Mouse (Mus musculus): ENCODE measurements around the gene Sepsecs. TPM values are rescaled to one million over a fixed set of nuclear protein-coding genes. Genes with fewer than 3 reads are reported as not detected.
A peak's percentile ranks its signal among the peaks of the same experiment; 100 is the strongest.

The Sepsecs gene
- polyA plus RNA-seq, 1 experiment from 2014 or later = 10.7 TPM

DNA sequence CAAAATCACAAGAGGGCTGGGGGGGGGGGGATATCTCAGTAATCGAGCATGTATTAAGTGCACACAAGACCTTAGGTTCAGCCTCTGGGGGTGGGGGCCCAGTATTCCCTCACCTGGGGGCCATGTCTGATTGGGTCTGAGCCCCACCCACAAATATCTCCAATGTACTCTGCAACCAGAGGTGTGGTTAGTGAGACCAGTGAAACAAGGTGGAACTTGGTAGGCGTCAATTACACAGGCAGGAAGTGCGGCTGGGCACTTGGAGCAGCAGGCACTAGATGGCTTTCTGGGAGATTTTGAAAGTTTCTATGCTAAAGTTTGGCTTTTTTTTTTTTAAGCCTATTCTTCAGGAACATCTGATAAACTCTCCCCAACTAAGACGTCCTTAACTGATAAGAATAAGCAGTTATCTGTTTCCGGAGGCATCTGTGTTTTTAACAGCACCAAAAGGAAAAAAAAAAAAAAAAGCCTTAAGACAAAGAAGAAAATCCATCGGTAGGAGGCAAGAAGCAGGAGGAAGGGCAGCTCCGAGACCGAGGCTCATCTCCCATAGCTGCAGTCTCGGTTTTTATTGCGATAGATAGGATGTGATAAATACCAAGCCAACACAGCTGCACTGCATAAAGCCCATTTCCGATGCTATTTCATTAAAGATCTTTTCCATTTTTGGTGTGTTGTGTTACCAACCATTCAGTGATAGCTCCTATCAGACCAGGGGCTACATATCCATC lies 33.3 kb downstream of the Sepsecs start:
- H3K4me3 ChIP-seq (replicated peaks; ENCODE audit: low read depth, low read length) = no peak overlapping the region
- no peak for DNase-seq
- 89% methylated on average over 11 of the region's 11 CpGs for WGBS
- no peak overlapping the region for H3K27ac ChIP-seq (replicated peaks; ENCODE audit: low read depth, low read length)
- H3K4me1 ChIP-seq (ENCODE audit: control insufficient read depth, insufficient read depth, low read length) = no peaks in the 10 kb centered on the region
- H3K36me3 ChIP-seq (ENCODE audit: control insufficient read depth, insufficient read depth, low read length) = peaks cover 2% of the 10 kb centered on the region; the same call in 1 of the 2 replicates
- no peak overlapping the region for H3K4me2 ChIP-seq (ENCODE audit: low read length)
- no peak overlapping the region for H3K9ac ChIP-seq (replicated peaks; ENCODE audit: low read length)
- no peaks in the 10 kb centered on the region for H3K9me3 ChIP-seq (ENCODE audit: control insufficient read depth, low read length)
- no peak for ATAC-seq (ENCODE audit: low FRiP score, low TSS enrichment)
- H3K27me3 ChIP-seq (ENCODE audit: control insufficient read depth, insufficient read depth, low read length) = no peaks in the 10 kb centered on the region

DNA sequence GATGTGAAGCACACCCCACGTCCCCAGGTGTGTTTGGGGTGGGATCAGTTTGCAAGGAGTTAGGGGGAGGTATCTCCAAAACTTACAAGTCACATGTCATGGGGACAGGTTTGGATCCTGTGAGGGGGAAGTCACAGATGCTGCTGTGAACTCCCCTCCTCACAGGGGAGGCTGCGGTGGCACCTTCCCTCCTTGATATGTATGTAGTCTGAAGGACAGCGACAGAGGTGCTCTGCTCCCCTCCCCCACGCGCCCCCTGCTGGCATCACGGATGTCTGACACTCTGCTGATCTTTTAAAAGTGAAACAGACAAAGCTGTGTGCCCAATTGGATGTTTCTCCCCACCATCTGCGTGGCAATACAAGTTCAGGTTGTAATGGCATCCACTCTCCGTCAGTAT lies 35.5 kb downstream of the Sepsecs start:
- Histone ChIP-seq H3K4me2 (ENCODE audit: low read length) (no peak overlapping the region), H3K36me3 (ENCODE audit: control insufficient read depth, insufficient read depth, low read length) (no peaks in the 10 kb centered on the region), H3K9ac (replicated peaks; ENCODE audit: low read length) (no peak overlapping the region), H3K9me3 (ENCODE audit: control insufficient read depth, low read length) (no peaks in the 10 kb centered on the region), H3K27ac (replicated peaks; ENCODE audit: low read depth, low read length) (no peak overlapping the region), H3K4me3 (replicated peaks; ENCODE audit: low read depth, low read length) (no peak overlapping the region), H3K27me3 (ENCODE audit: control insufficient read depth, insufficient read depth, low read length) (no peaks in the 10 kb centered on the region), H3K4me1 (ENCODE audit: control insufficient read depth, insufficient read depth, low read length) (no peaks in the 10 kb centered on the region)
- DNase-seq (peak; percentile 81), ATAC-seq (ENCODE audit: low FRiP score, low TSS enrichment) (peak; percentile 44; the same call in 1 of the 2 replicates)
- WGBS = 25% methylated on average over 8 of the region's 8 CpGs

- H3K9me3 ChIP-seq (ENCODE audit: control insufficient read depth, low read length) = no peaks in the 10 kb centered on the region
- 95% methylated on average over 1 of the region's 1 CpGs for WGBS
- no peak overlapping the region for H3K27ac ChIP-seq (replicated peaks; ENCODE audit: low read depth, low read length)
- H3K9ac ChIP-seq (replicated peaks; ENCODE audit: low read length) = no peak overlapping the region
- H3K4me3 ChIP-seq (replicated peaks; ENCODE audit: low read depth, low read length) = no peak overlapping the region
- ATAC-seq (ENCODE audit: low FRiP score, low TSS enrichment) = no peak
- no peak for DNase-seq
- 0 out of 2 replicates have a peak, but pooled peaks cover 3% of the 10 kb centered on the region for H3K4me1 ChIP-seq (ENCODE audit: control insufficient read depth, insufficient read depth, low read length)
- no peaks in the 10 kb centered on the region for H3K27me3 ChIP-seq (ENCODE audit: control insufficient read depth, insufficient read depth, low read length)
- H3K36me3 ChIP-seq (ENCODE audit: control insufficient read depth, insufficient read depth, low read length) = no peaks in the 10 kb centered on the region
- no peak overlapping the region for H3K4me2 ChIP-seq (ENCODE audit: low read length)
Observed at GRCm38 (mm10) chr5:52630541-52630940, 39.0 kb downstream of the Sepsecs start.

DNA sequence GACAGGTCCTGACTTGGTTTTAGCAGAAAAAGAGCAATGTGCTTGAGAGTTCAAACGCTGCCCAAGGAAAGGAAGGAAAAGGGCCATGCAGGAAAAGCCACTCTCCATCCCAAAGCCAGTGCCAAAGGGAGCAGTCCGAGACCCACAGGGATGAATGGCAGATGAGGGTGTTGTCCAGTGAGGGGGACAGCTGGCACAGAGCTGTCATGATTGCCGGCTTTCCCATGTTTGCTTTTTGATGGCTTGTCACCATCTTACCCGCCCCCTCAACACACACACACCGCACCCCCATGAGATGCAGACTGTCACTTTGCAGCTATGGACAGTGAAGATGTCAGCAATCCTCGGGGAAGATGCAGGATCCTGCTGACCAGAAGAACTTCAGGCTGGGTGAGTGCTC lies 40.3 kb downstream of the Sepsecs start:
- Histone ChIP-seq H3K36me3 (ENCODE audit: control insufficient read depth, insufficient read depth, low read length) (no peaks in the 10 kb centered on the region), H3K4me3 (replicated peaks; ENCODE audit: low read depth, low read length) (no peak overlapping the region), H3K4me1 (ENCODE audit: control insufficient read depth, insufficient read depth, low read length) (0 out of 2 replicates have a peak, but pooled peaks cover 3% of the 10 kb centered on the region), H3K4me2 (ENCODE audit: low read length) (no peak overlapping the region), H3K27ac (replicated peaks; ENCODE audit: low read depth, low read length) (no peak overlapping the region), H3K27me3 (ENCODE audit: control insufficient read depth, insufficient read depth, low read length) (no peaks in the 10 kb centered on the region), H3K9ac (replicated peaks; ENCODE audit: low read length) (no peak overlapping the region), H3K9me3 (ENCODE audit: control insufficient read depth, low read length) (no peaks in the 10 kb centered on the region)
- WGBS = 80% methylated on average over 6 of the region's 6 CpGs
- DNase-seq = no peak
- ATAC-seq (ENCODE audit: low FRiP score, low TSS enrichment) = no peak

GRCm38 (mm10) chr5:52628783-52629182 lies 40.7 kb downstream of the Sepsecs start:
- no peak for ATAC-seq (ENCODE audit: low FRiP score, low TSS enrichment)
- DNase-seq = no peak
- no peaks in the 10 kb centered on the region for H3K36me3 ChIP-seq (ENCODE audit: control insufficient read depth, insufficient read depth, low read length)
- no peaks in the 10 kb centered on the region for H3K27me3 ChIP-seq (ENCODE audit: control insufficient read depth, insufficient read depth, low read length)
- 0 out of 2 replicates have a peak, but pooled peaks cover 3% of the 10 kb centered on the region for H3K4me1 ChIP-seq (ENCODE audit: control insufficient read depth, insufficient read depth, low read length)
- no peak overlapping the region for H3K4me2 ChIP-seq (ENCODE audit: low read length)
- WGBS = 72% methylated on average over 3 of the region's 3 CpGs
- no peaks in the 10 kb centered on the region for H3K9me3 ChIP-seq (ENCODE audit: control insufficient read depth, low read length)
- no peak overlapping the region for H3K9ac ChIP-seq (replicated peaks; ENCODE audit: low read length)
- no peak overlapping the region for H3K4me3 ChIP-seq (replicated peaks; ENCODE audit: low read depth, low read length)
- no peak overlapping the region for H3K27ac ChIP-seq (replicated peaks; ENCODE audit: low read depth, low read length)

DNA sequence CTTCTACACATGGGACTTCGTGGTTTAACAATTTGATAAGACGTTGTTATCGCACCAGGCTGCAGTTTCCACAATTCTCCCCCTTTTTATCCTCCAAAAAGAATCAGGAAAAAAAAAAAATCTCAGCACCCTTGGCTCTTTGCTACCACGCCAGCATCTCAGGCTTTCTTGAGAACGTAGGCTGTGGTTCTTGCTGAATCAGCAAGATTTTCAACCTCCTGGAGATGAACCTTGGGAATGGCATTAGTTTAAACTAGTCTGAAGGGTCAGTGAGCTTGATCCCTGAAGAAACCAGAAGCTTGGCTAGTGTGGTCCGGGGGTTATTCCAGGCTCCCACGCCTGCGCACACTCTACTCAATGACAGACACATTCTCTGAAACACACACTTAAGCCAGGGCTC lies 41.8 kb downstream of the Sepsecs start:
- no peak for DNase-seq
- H3K27me3 ChIP-seq (ENCODE audit: control insufficient read depth, insufficient read depth, low read length) = no peaks in the 10 kb centered on the region
- ATAC-seq (ENCODE audit: low FRiP score, low TSS enrichment) = no peak
- H3K27ac ChIP-seq (replicated peaks; ENCODE audit: low read depth, low read length) = no peak overlapping the region
- H3K4me3 ChIP-seq (replicated peaks; ENCODE audit: low read depth, low read length) = no peak overlapping the region
- no peaks in the 10 kb centered on the region for H3K9me3 ChIP-seq (ENCODE audit: control insufficient read depth, low read length)
- no peak overlapping the region for H3K4me2 ChIP-seq (ENCODE audit: low read length)
- no peaks in the 10 kb centered on the region for H3K36me3 ChIP-seq (ENCODE audit: control insufficient read depth, insufficient read depth, low read length)
- H3K9ac ChIP-seq (replicated peaks; ENCODE audit: low read length) = no peak overlapping the region
- H3K4me1 ChIP-seq (ENCODE audit: control insufficient read depth, insufficient read depth, low read length) = 0 out of 2 replicates have a peak, but pooled peaks cover 3% of the 10 kb centered on the region
- WGBS = 92% methylated on average over 8 of the region's 8 CpGs

GRCm38 (mm10) chr5:52626092-52626491 lies 43.4 kb downstream of the Sepsecs start:
- ATAC-seq (ENCODE audit: low FRiP score, low TSS enrichment) (peak; percentile 37; the same call in 1 of the 2 replicates), DNase-seq (peak; percentile 13)
- Histone ChIP-seq H3K4me1 (ENCODE audit: control insufficient read depth, insufficient read depth, low read length) (0 out of 2 replicates have a peak, but pooled peaks cover 3% of the 10 kb centered on the region), H3K36me3 (ENCODE audit: control insufficient read depth, insufficient read depth, low read length) (no peaks in the 10 kb centered on the region), H3K27me3 (ENCODE audit: control insufficient read depth, insufficient read depth, low read length) (no peaks in the 10 kb centered on the region), H3K9me3 (ENCODE audit: control insufficient read depth, low read length) (no peaks in the 10 kb centered on the region), H3K27ac (replicated peaks; ENCODE audit: low read depth, low read length) (0 out of 2 replicates have a peak overlapping the region, but pooled peaks have one; percentile 45), H3K9ac (replicated peaks; ENCODE audit: low read length) (no peak overlapping the region), H3K4me3 (replicated peaks; ENCODE audit: low read depth, low read length) (no peak overlapping the region), H3K4me2 (ENCODE audit: low read length) (no peak overlapping the region; the same call in 1 of the 2 replicates)
- 37% methylated on average over 8 of the region's 8 CpGs for WGBS

DNA sequence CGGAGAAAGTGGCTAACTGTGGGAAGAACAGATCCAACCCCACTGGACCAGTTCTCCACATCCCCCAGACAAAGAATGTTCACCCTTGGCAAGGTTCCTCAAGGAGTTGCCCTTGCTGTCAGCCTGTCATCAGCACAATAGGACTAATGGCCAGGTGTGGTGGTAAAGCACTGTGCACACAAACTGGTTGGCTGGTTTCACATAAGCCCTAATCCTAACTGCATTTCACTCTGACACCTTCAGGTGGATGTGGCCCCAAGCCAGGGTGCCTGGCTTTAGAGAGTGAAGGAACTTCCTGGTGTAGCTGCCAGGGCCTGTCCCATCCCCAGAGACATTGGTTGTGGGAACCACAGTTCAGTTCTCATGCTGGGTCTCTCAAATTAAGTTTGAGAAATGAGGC lies 44.6 kb downstream of the Sepsecs start:
- ATAC-seq (ENCODE audit: low FRiP score, low TSS enrichment) (no peak), DNase-seq (no peak)
- H3K4me3 ChIP-seq (replicated peaks; ENCODE audit: low read depth, low read length) = no peak overlapping the region
- H3K4me1 ChIP-seq (ENCODE audit: control insufficient read depth, insufficient read depth, low read length) = 0 out of 2 replicates have a peak, but pooled peaks cover 3% of the 10 kb centered on the region
- no peaks in the 10 kb centered on the region for H3K36me3 ChIP-seq (ENCODE audit: control insufficient read depth, insufficient read depth, low read length)
- no peaks in the 10 kb centered on the region for H3K27me3 ChIP-seq (ENCODE audit: control insufficient read depth, insufficient read depth, low read length)
- WGBS = 92% methylated on average over 1 of the region's 1 CpGs
- H3K4me2 ChIP-seq (ENCODE audit: low read length) = no peak overlapping the region
- H3K27ac ChIP-seq (replicated peaks; ENCODE audit: low read depth, low read length) = no peak overlapping the region
- H3K9ac ChIP-seq (replicated peaks; ENCODE audit: low read length) = no peak overlapping the region
- H3K9me3 ChIP-seq (ENCODE audit: control insufficient read depth, low read length) = no peaks in the 10 kb centered on the region

- ATAC-seq (ENCODE audit: low FRiP score, low TSS enrichment) (no peak), DNase-seq (no peak)
- H3K9ac ChIP-seq (replicated peaks; ENCODE audit: low read length) = no peak overlapping the region
- no peaks in the 10 kb centered on the region for H3K27me3 ChIP-seq (ENCODE audit: control insufficient read depth, insufficient read depth, low read length)
- no peak overlapping the region for H3K27ac ChIP-seq (replicated peaks; ENCODE audit: low read depth, low read length)
- no peak overlapping the region for H3K4me3 ChIP-seq (replicated peaks; ENCODE audit: low read depth, low read length)
- H3K36me3 ChIP-seq (ENCODE audit: control insufficient read depth, insufficient read depth, low read length) = no peaks in the 10 kb centered on the region
- no peaks in the 10 kb centered on the region for H3K9me3 ChIP-seq (ENCODE audit: control insufficient read depth, low read length)
- peaks cover 6% of the 10 kb centered on the region for H3K4me1 ChIP-seq (ENCODE audit: control insufficient read depth, insufficient read depth, low read length)
- 91% methylated on average over 2 of the region's 2 CpGs for WGBS
- H3K4me2 ChIP-seq (ENCODE audit: low read length) = no peak overlapping the region
Observed at GRCm38 (mm10) chr5:52623099-52623498, 46.4 kb downstream of the Sepsecs start.

All from midbrain, embryonic 14.5 days (tissue).